Mouse (Mus musculus) lung, postnatal 0 days (tissue): ENCODE measurements around the gene Mdm2. TPM values are rescaled to one million over a fixed set of nuclear protein-coding genes. Genes with fewer than 3 reads are reported as not detected.

Experiments used
- ATAC-seq: fragments of 200-750 bp; cut with Nextera tagmentation; 2 replicates; pipeline ENCODE4 v1.8.0; 2017; ENCODE audit warnings: moderate library complexity
- DNase-seq: peaks from one replicate; pipeline ENCODE4 v3.0.0-alpha.2; 2016; ENCODE audit warnings: low spot score
- H3K27ac ChIP-seq: fragments of 300-500 bp; sonication (generic); 2 replicates; pipeline ENCODE4 v1.5.1; 2014; ENCODE audit warnings: antibody characterized with exemption, mild to moderate bottlenecking, low read length, mixed read lengths
- H3K27me3 ChIP-seq: fragments of 300-500 bp; sonication (generic); replicated peaks from 2 replicates; pipeline ENCODE4 v1.6.1; 2014; ENCODE audit warnings: low read length, mixed read lengths; ENCODE audit not compliant: insufficient read depth
- H3K36me3 ChIP-seq: fragments of 300-500 bp; sonication (generic); 2 replicates; pipeline ENCODE4 v1.6.1; 2014; ENCODE audit warnings: low read length, mixed read lengths; ENCODE audit not compliant: insufficient read depth
- H3K4me1 ChIP-seq: fragments of 300-500 bp; sonication (generic); 2 replicates; pipeline ENCODE4 v1.6.1; 2014; ENCODE audit warnings: antibody characterized with exemption, low read depth, low read length, mixed read lengths; ENCODE audit not compliant: insufficient read depth
- H3K4me2 ChIP-seq: fragments of 300-500 bp; sonication (generic); replicated peaks from 2 replicates; pipeline ENCODE4 v1.6.1; 2014; ENCODE audit warnings: low read depth, mild to moderate bottlenecking, low read length, moderate library complexity, mixed read lengths
- H3K4me3 ChIP-seq: fragments of 300-500 bp; sonication (generic); 2 replicates; pipeline ENCODE4 v1.5.1; 2014; ENCODE audit warnings: low read depth, low read length
- H3K9ac ChIP-seq: fragments of 300-500 bp; sonication (generic); replicated peaks from 2 replicates; pipeline ENCODE4 v1.6.1; 2014; ENCODE audit warnings: low read depth, mild to moderate bottlenecking
- H3K9me3 ChIP-seq: fragments of 300-500 bp; sonication (generic); 2 replicates; pipeline ENCODE4 v1.6.1; 2016; ENCODE audit warnings: low read length, mixed read lengths
- CTCF ChIP-seq: IDR thresholded peaks from 2 replicates; pipeline ENCODE4 v1.5.1; 2016; ENCODE audit warnings: antibody characterized with exemption, mild to moderate bottlenecking
- EP300 ChIP-seq: IDR thresholded peaks from 2 replicates; pipeline ENCODE4 v1.6.1; 2016; ENCODE audit warnings: antibody characterized with exemption, mild to moderate bottlenecking, control low read depth
- WGBS: fragments of 180-500 bp; shearing (Covaris S2); extraction: QIAGEN DNeasy Blood & Tissue Kit; methylation state at CpG from one replicate; pipeline ENCODE4 v1.1.7; 2014; 5-methylcytosine and 5-hydroxymethylcytosine counted together
- polyA plus RNA-seq: library from polyadenylated mRNA; unstranded; fragments of >200 nt; fragmentation: Nextera tagmentation; extraction: Ambion mirVana; gene quantifications from 2 replicates; pipeline ENCODE4 v1.2.1, GENCODE M21; 2015

Gene Mdm2
- polyA plus RNA-seq, 1 experiment from 2014 or later, result 22.7 TPM

DNA sequence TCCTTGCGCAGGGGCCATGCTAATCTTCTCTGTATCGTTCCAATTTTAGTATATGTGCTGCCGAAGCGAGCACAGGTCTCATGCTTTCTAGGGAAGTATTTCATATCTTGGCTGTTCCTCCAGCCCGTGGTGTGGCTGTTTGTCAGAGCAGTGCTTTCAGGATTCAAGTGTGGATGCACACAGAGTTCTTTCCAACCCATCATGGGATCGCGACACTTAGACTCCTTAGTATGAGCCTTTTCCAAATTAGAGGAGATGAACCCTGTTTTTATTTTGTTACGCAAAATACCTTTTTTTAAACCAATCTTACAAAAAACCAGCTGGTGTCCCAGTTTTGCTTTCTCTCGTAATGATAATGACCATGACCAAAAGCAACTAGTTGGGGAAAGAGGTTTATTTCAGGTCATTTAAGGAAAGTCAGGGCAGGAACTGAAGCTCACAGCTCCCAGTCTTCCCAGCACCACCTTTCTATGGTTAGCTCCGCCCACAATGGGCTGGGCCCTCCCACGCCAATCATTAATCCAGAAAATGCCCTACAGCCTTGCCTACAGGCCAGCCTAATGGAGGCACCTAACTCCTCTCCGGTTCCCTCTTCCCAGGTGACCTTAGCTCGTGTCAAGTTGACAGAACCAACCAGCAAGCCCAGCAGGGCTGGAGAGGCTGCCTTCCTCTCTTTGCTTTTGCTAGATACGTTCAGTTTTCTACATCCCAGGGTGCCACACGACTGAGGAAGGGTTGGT is 48.1 kb downstream of the Mdm2 start:
- Histone ChIP-seq H3K27me3 (no peaks in the 10 kb centered on the region), H3K4me2 (no peak overlapping the region), H3K4me3 (no peak overlapping the region), H3K27ac (peak overlapping the region; percentile 87), H3K4me1 (peaks cover 6% of the 10 kb centered on the region; the same call in 1 of the 2 replicates), H3K9ac (no peak overlapping the region), H3K9me3 (no peaks in the 10 kb centered on the region), H3K36me3 (no peaks in the 10 kb centered on the region)
- 68% methylated on average over 15 of the region's 15 CpGs for WGBS
- DNase-seq (peak; percentile 55), ATAC-seq (peak; percentile 68)
- TF ChIP-seq EP300 (no peak), CTCF (no peak)

DNA sequence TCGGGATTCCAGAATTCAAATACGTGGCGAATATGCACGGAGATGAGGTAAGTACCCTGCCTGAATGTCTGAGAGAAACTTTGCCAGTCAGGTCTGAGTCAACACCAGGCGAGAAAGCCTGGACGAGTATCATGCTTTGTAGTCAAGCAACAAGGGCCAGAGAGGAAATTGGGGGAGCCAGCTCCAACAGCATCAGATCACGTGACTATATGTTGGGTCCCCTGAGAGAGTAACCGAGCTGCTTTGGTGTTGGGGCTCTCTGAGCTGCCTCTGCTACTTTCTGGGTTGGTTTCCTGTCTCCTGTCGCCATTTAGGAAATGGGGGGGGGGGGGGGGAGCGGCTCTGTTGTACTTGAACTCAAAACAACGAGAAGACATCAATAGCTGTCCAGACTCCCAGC is 50.7 kb downstream of the Mdm2 start:
- Histone ChIP-seq H3K4me1 (peaks cover 6% of the 10 kb centered on the region; the same call in 1 of the 2 replicates), H3K9me3 (no peaks in the 10 kb centered on the region), H3K36me3 (no peaks in the 10 kb centered on the region), H3K9ac (no peak overlapping the region), H3K4me3 (no peak overlapping the region), H3K27me3 (no peaks in the 10 kb centered on the region), H3K4me2 (no peak overlapping the region), H3K27ac (no peak overlapping the region)
- no peak for ATAC-seq
- DNase-seq, result no peak
- TF ChIP-seq CTCF, result no peak
- TF ChIP-seq EP300, result no peak
- 51% methylated on average over 10 of the region's 11 CpGs for WGBS

GRCm38 (mm10) chr10:117659430-117659813 is 51.1 kb downstream of the Mdm2 start:
- 77% methylated on average over 11 of the region's 11 CpGs for WGBS
- no peaks in the 10 kb centered on the region for H3K27me3 ChIP-seq
- ATAC-seq (no peak), DNase-seq (no peak)
- no peak overlapping the region for H3K4me2 ChIP-seq
- H3K36me3 ChIP-seq, result no peaks in the 10 kb centered on the region
- H3K9me3 ChIP-seq, result no peaks in the 10 kb centered on the region
- H3K4me1 ChIP-seq, result peaks cover 6% of the 10 kb centered on the region; the same call in 1 of the 2 replicates
- no peak overlapping the region for H3K4me3 ChIP-seq
- TF ChIP-seq EP300, result no peak
- TF ChIP-seq CTCF, result no peak
- H3K9ac ChIP-seq, result no peak overlapping the region
- no peak overlapping the region for H3K27ac ChIP-seq

DNA sequence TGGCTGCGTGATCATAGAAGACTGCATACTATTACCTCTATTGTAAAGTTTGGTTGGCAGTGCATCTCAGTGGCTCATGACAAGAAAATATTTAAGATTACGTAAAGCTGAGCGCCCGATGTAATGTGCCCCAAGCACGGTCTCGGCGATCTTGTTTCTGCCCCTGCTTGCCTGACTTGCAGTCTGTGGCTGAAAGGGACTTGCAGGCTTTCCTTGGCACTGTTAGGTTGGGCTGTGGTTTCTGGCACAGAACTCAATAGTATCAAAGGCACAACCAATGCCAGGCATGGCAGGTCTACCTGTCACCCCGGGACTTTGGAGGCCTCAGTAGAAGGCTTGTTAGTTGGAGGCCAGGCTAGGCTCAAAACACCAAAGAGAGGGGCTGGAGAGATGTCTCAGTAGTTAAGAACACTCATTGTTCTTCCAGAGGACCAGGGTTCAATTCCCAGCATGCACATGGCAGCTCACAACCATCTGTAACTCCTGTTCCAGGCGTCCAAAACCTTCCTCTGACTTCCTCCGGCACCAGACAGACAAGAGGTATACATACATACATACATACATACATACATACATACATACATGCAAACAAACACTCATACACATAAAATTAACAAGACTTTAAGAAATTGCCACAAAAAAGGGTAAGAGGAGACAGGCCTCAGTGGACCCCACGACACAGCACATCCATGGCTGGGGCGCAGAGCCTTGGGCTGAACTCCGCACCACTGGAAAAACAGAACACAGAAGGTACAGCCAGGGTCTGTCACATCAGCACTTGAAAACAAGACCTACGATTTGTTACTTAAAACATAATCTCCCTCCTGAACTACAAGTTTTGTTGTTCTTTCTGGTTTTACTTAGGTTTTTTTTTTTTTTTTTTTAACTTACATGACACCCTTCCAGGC is 51.8 kb downstream of the Mdm2 start:
- no peak for DNase-seq
- ATAC-seq, result no peak
- H3K36me3 ChIP-seq, result no peaks in the 10 kb centered on the region
- 90% methylated on average over 14 of the region's 14 CpGs for WGBS
- H3K4me2 ChIP-seq, result no peak overlapping the region
- no peak overlapping the region for H3K9ac ChIP-seq
- TF ChIP-seq CTCF, result no peak
- TF ChIP-seq EP300, result no peak
- H3K27ac ChIP-seq, result no peak overlapping the region
- peaks cover 6% of the 10 kb centered on the region; the same call in 1 of the 2 replicates for H3K4me1 ChIP-seq
- H3K9me3 ChIP-seq, result no peaks in the 10 kb centered on the region
- no peak overlapping the region for H3K4me3 ChIP-seq
- no peaks in the 10 kb centered on the region for H3K27me3 ChIP-seq

GRCm38 (mm10) chr10:117657659-117658306 is 52.8 kb downstream of the Mdm2 start:
- peaks cover 2% of the 10 kb centered on the region; the same call in 1 of the 2 replicates for H3K4me1 ChIP-seq
- H3K4me3 ChIP-seq, result no peak overlapping the region
- TF ChIP-seq CTCF (no peak), EP300 (no peak)
- 76% methylated on average over 3 of the region's 3 CpGs for WGBS
- no peaks in the 10 kb centered on the region for H3K27me3 ChIP-seq
- DNase-seq (no peak), ATAC-seq (no peak)
- no peaks in the 10 kb centered on the region for H3K9me3 ChIP-seq
- no peaks in the 10 kb centered on the region for H3K36me3 ChIP-seq
- no peak overlapping the region for H3K27ac ChIP-seq
- H3K9ac ChIP-seq, result no peak overlapping the region
- H3K4me2 ChIP-seq, result no peak overlapping the region
